Mouse (Mus musculus): Measurements from ENCODE around the gene Ppp1r26. TPM values are rescaled to one million over a fixed set of nuclear protein-coding genes. Genes with fewer than 3 reads are reported as not detected.
"Not testable (repeated sequence)": the region's sequence is repeated elsewhere in the genome, so short reads cannot be mapped to it uniquely, and the experiment has no call there.

The Ppp1r26 gene
- polyA plus RNA-seq, 1 experiment from 2014 or later, result 3.6 TPM

DNA sequence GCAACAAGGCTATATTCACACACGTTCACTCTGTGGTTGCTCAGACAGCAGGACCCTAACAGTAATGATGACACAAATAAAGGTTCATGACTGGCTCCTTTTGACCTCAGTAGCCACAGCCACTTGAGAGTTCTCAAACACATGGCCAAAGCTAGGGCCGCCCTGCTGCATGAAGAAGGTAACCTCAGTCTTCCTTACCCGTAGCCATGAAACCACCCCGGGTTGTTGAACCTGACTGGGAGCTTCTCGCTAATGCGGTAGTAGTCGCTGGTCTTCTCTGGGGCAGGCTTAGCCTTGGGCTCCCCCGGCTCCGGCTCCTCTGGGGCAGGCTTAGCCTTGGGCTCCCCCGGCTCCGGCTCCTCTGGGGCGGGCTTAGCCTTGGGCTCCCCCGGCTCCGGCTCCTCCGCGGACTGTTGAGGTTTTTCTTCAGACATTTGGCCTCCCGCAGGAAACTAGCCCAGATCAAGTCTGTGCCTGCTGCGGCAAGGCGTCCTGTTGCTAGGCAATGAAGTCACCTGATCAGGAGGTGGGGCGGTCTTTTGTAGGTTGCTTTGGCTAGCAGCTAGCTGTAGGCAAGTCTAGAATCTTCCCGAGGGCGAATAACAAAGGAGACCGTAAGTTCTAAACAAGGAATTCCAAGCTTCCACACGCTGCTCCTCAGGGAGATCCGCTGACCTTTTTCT lies 19.4 kb downstream of the Ppp1r26 start, which contains the start of gene 1700007K13Rik:
Gene 1700007K13Rik, minus strand, starts transcription at position 497 of the 683 bp plus-strand sequence.
- Histone ChIP-seq H3K27ac (replicated peaks in 1 of 2; ENCODE audit: control insufficient read depth in 1 of 2, insufficient read depth in 1 of 2, low read depth in 2 of 2, low read length in 2 of 2) (no peak within 1 kb of the TSS), H3K9ac (ENCODE audit: low read length) (peak within 1 kb of the TSS; percentile 48), H3K27me3 (ENCODE audit: control insufficient read depth, insufficient read depth, low read length) (peaks cover 17% of the 10 kb centered on the region), H3K36me3 (ENCODE audit: control insufficient read depth, insufficient read depth, low read length) (peaks cover 21% of the 10 kb centered on the region), H3K4me1 (ENCODE audit: control insufficient read depth in 2 of 2, insufficient read depth in 2 of 2, low read length in 2 of 2) (peaks cover 8 to 13% of the 10 kb centered on the region in 2 experiments), H3K4me3 (ENCODE audit: control insufficient read depth in 1 of 2, insufficient read depth in 1 of 2, low read depth in 1 of 2, low read length in 2 of 2) (peak within 1 kb of the TSS; percentile 13 to 27), H3K9me3 (ENCODE audit: control insufficient read depth, low read length) (no peaks in the 10 kb centered on the region), H3K4me2 (ENCODE audit: low read length) (peak within 1 kb of the TSS; percentile 65)
- WGBS, result 3% methylated on average over 25 of the region's 25 CpGs
- ATAC-seq (ENCODE audit: insufficient number of reproducible peaks, insufficient read depth, low FRiP score, low read depth), result 0 out of 2 replicates have a peak, but pooled peaks have one; percentile 33

DNA sequence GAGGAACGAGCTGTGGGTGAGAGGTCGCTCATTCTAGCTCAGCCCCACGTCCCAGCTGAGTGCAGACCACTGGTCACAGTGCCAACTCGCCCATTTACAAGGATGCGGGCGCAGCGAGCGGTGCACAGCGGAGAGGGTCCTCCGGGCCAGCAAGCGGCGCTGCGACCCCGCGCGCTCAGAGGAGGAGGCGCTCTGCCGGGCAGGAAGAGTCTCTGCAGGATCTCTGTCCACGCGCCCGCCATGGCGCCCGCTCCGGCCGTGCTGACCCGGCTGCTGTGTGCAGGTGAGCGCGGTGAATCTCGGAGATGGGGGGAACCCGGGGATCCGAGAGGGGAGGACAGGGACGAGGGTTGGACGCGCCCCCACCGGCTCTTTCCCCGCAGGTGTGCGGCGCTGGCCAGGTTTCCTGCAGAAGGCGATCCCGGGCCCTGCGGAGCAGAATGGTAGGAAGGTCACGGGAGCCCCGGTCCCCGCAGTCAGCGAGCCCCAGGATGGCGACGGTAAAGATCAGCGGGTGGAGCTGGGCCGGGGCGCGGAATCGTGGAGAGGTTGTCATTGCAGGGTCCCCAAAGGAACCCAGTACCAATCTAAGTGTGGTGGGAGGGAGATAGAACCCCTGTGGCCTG lies 21.4 kb downstream of the Ppp1r26 start, which contains the start of gene Mrps2:
Gene Mrps2, plus strand, starts transcription at position 207 of the 626 bp plus-strand sequence.
- ATAC-seq (ENCODE audit: insufficient number of reproducible peaks, insufficient read depth, low FRiP score, low read depth), result peak; percentile 89
- Histone ChIP-seq H3K36me3 (ENCODE audit: control insufficient read depth, insufficient read depth, low read length) (peaks cover 28% of the 10 kb centered on the region), H3K4me3 (ENCODE audit: control insufficient read depth in 1 of 2, insufficient read depth in 1 of 2, low read depth in 1 of 2, low read length in 2 of 2) (peak within 1 kb of the TSS; percentile 71 to 83), H3K27me3 (ENCODE audit: control insufficient read depth, insufficient read depth, low read length) (peaks cover 17% of the 10 kb centered on the region), H3K4me1 (ENCODE audit: control insufficient read depth in 2 of 2, insufficient read depth in 2 of 2, low read length in 2 of 2) (peaks cover 8 to 13% of the 10 kb centered on the region in 2 experiments), H3K4me2 (ENCODE audit: low read length) (peak within 1 kb of the TSS; percentile 82), H3K27ac (replicated peaks in 1 of 2; ENCODE audit: control insufficient read depth in 1 of 2, insufficient read depth in 1 of 2, low read depth in 2 of 2, low read length in 2 of 2) (peak within 1 kb of the TSS in 1 of 2 experiments; percentile 57; a peak in 2 of 4 replicates), H3K9ac (ENCODE audit: low read length) (peak within 1 kb of the TSS; percentile 89), H3K9me3 (ENCODE audit: control insufficient read depth, low read length) (peaks cover 4% of the 10 kb centered on the region; the same call in 1 of the 2 replicates)
- WGBS, result under 1% methylated on average over 50 of the region's 52 CpGs

DNA sequence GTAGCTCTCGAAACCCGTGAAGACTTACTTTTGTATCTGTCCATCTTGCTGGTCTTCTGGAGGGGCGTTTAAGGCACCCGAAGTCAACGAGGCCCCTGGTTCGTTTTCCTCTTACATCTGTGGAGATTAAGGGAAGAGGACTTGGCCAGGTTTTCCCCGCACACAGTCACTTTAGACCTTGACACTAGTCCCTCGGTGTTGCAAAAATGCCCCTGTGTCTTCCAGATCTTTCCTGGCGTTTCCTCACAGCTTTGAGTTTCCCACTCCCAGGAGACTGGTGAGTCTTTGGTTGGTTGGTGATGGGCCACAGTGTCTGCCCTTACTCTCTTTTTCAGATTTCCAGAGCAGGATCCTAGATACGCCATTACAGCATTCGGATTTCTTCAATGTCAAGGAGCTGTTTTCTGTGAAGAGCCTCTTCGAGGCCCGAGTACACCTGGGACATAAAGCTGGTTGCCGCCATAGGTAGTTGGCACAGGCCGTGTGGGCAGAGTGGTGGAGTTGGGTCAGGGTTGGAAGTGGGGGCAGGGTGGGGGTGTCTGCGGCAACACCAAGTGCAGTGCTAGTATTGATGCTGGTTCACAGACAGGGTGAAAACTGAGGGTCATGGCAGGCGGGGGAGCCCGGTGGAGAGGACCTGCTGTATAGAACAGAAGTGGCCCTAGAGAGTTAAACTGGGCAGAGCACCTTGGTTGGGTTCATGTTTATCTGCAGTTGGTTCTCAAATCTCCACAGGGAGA lies 22.1 kb downstream of the Ppp1r26 start:
- no peak for ATAC-seq (ENCODE audit: insufficient number of reproducible peaks, insufficient read depth, low FRiP score, low read depth)
- peaks cover 17% of the 10 kb centered on the region for H3K27me3 ChIP-seq (ENCODE audit: control insufficient read depth, insufficient read depth, low read length)
- WGBS, result 48% methylated on average over 18 of the region's 18 CpGs
- H3K27ac ChIP-seq (replicated peaks in 1 of 2; ENCODE audit: control insufficient read depth in 1 of 2, insufficient read depth in 1 of 2, low read depth in 2 of 2, low read length in 2 of 2), result no peak overlapping the region
- peaks cover 28% of the 10 kb centered on the region for H3K36me3 ChIP-seq (ENCODE audit: control insufficient read depth, insufficient read depth, low read length)
- peak overlapping the region; percentile 82 for H3K4me2 ChIP-seq (ENCODE audit: low read length)
- H3K9me3 ChIP-seq (ENCODE audit: control insufficient read depth, low read length), result peaks cover 6% of the 10 kb centered on the region; the same call in 1 of the 2 replicates
- peaks cover 8 to 13% of the 10 kb centered on the region in 2 experiments for H3K4me1 ChIP-seq (ENCODE audit: control insufficient read depth in 2 of 2, insufficient read depth in 2 of 2, low read length in 2 of 2)
- peak overlapping the region; percentile 89 for H3K9ac ChIP-seq (ENCODE audit: low read length)
- H3K4me3 ChIP-seq (ENCODE audit: control insufficient read depth in 1 of 2, insufficient read depth in 1 of 2, low read depth in 1 of 2, low read length in 2 of 2), result peak overlapping the region; percentile 71 to 83

DNA sequence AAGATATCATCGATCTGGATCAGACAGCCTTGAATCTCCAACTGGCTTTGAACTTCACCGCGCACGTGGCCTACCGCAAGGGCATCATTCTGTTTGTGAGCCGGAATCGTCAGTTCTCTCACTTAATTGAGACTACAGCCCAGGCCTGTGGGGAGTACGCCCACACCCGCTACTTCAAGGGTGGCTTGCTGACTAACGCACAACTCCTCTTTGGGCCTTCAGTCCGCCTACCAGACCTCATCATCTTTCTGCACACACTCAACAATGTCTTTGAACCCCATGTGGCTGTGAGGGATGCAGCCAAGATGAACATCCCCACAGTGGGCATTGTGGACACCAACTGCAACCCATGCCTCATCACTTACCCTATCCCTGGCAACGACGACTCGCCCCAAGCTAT lies 22.9 kb downstream of the Ppp1r26 start:
- H3K9me3 ChIP-seq (ENCODE audit: control insufficient read depth, low read length), result peaks cover 6% of the 10 kb centered on the region; the same call in 1 of the 2 replicates
- H3K4me2 ChIP-seq (ENCODE audit: low read length), result no peak overlapping the region
- no peak overlapping the region for H3K9ac ChIP-seq (ENCODE audit: low read length)
- no peak for ATAC-seq (ENCODE audit: insufficient number of reproducible peaks, insufficient read depth, low FRiP score, low read depth)
- H3K4me3 ChIP-seq (ENCODE audit: control insufficient read depth in 1 of 2, insufficient read depth in 1 of 2, low read depth in 1 of 2, low read length in 2 of 2), result no peak overlapping the region
- peaks cover 28% of the 10 kb centered on the region for H3K36me3 ChIP-seq (ENCODE audit: control insufficient read depth, insufficient read depth, low read length)
- peaks cover 8 to 13% of the 10 kb centered on the region in 2 experiments for H3K4me1 ChIP-seq (ENCODE audit: control insufficient read depth in 2 of 2, insufficient read depth in 2 of 2, low read length in 2 of 2)
- H3K27ac ChIP-seq (replicated peaks in 1 of 2; ENCODE audit: control insufficient read depth in 1 of 2, insufficient read depth in 1 of 2, low read depth in 2 of 2, low read length in 2 of 2), result no peak overlapping the region
- WGBS, result 96% methylated on average over 14 of the region's 14 CpGs
- H3K27me3 ChIP-seq (ENCODE audit: control insufficient read depth, insufficient read depth, low read length), result peaks cover 14% of the 10 kb centered on the region

DNA sequence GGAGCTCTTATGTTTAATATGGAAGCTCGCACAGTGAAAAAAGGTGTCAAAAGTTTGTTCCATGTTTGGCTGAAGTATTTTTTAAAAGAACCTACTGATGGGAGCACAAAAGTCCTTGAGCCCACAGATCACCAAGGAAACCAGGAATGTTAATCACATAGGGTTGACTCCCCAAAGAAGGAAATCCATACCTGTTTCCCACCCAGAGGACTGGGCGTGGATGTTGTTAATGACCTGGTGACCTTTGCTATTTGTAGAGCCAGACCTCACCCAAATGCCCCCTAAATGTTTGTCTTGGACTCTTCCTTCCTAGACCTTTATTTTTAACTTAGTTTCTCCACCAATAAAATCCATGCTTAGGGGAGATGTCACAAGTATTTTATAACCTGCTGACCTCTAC lies 24.0 kb downstream of the Ppp1r26 start:
- peaks cover 8 to 13% of the 10 kb centered on the region in 2 experiments for H3K4me1 ChIP-seq (ENCODE audit: control insufficient read depth in 2 of 2, insufficient read depth in 2 of 2, low read length in 2 of 2)
- no peak overlapping the region for H3K4me2 ChIP-seq (ENCODE audit: low read length)
- peaks cover 28% of the 10 kb centered on the region for H3K36me3 ChIP-seq (ENCODE audit: control insufficient read depth, insufficient read depth, low read length)
- H3K4me3 ChIP-seq (ENCODE audit: control insufficient read depth in 1 of 2, insufficient read depth in 1 of 2, low read depth in 1 of 2, low read length in 2 of 2), result no peak overlapping the region
- peaks cover 6% of the 10 kb centered on the region; the same call in 1 of the 2 replicates for H3K9me3 ChIP-seq (ENCODE audit: control insufficient read depth, low read length)
- peaks cover 3% of the 10 kb centered on the region for H3K27me3 ChIP-seq (ENCODE audit: control insufficient read depth, insufficient read depth, low read length)
- no peak overlapping the region for H3K9ac ChIP-seq (ENCODE audit: low read length)
- ATAC-seq (ENCODE audit: insufficient number of reproducible peaks, insufficient read depth, low FRiP score, low read depth), result no peak
- WGBS, result 93% methylated on average over 2 of the region's 2 CpGs
- H3K27ac ChIP-seq (replicated peaks in 1 of 2; ENCODE audit: control insufficient read depth in 1 of 2, insufficient read depth in 1 of 2, low read depth in 2 of 2, low read length in 2 of 2), result no peak overlapping the region

DNA sequence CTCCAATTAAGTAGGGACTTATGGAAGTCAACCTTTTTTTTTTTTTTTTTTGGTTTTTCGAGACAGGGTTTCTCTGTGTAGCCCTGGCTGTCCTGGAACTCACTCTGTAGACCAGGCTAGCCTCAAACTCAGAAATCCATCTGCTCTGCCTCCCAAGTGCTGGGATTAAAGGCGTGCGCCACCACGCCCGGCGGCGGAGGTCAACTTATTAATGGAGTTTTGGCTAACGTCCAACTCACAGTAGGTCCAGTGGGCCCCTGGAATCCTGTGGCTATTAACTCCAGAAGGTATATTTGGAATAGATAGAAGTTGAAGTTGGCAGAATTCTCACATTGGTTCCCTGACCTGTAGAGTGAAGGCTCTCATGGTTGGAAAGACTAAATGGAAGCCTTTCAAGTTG lies 25.4 kb downstream of the Ppp1r26 start:
- not testable (repeated sequence) for H3K27me3 ChIP-seq (ENCODE audit: control insufficient read depth, insufficient read depth, low read length); H3K27ac ChIP-seq (replicated peaks in 1 of 2; ENCODE audit: control insufficient read depth in 1 of 2, insufficient read depth in 1 of 2, low read depth in 2 of 2, low read length in 2 of 2); ATAC-seq (ENCODE audit: insufficient number of reproducible peaks, insufficient read depth, low FRiP score, low read depth); H3K4me1 ChIP-seq (ENCODE audit: control insufficient read depth in 2 of 2, insufficient read depth in 2 of 2, low read length in 2 of 2); H3K9ac ChIP-seq (ENCODE audit: low read length); H3K4me3 ChIP-seq (ENCODE audit: control insufficient read depth in 1 of 2, insufficient read depth in 1 of 2, low read depth in 1 of 2, low read length in 2 of 2); H3K9me3 ChIP-seq (ENCODE audit: control insufficient read depth, low read length); H3K4me2 ChIP-seq (ENCODE audit: low read length)
- 92% methylated on average over 7 of the region's 8 CpGs for WGBS
- peaks cover 28% of the 10 kb centered on the region for H3K36me3 ChIP-seq (ENCODE audit: control insufficient read depth, insufficient read depth, low read length)

DNA sequence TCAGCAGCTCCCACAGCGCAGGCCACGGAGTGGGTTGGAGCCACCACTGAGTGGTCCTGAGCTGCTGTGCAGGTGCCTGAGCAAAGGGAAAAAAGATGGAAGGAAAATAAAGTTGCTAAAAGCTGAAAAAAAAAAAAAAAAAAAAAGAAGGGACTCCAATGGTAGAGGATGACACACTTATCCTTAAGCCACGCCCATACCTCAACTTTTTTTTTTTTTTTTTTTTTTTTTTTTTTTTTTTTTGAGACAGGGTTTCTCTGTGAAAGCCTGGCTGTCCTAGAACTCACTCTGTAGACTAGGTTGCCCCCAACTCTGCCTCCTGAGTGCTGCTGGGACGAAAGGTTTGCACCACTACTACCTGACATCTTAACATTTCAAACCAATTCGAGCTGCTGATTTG lies 31.4 kb downstream of the Ppp1r26 start:
- not testable (repeated sequence) for H3K9ac ChIP-seq (ENCODE audit: low read length); H3K4me3 ChIP-seq (ENCODE audit: control insufficient read depth in 1 of 2, insufficient read depth in 1 of 2, low read depth in 1 of 2, low read length in 2 of 2); H3K27ac ChIP-seq (replicated peaks in 1 of 2; ENCODE audit: control insufficient read depth in 1 of 2, insufficient read depth in 1 of 2, low read depth in 2 of 2, low read length in 2 of 2); H3K36me3 ChIP-seq (ENCODE audit: control insufficient read depth, insufficient read depth, low read length); H3K27me3 ChIP-seq (ENCODE audit: control insufficient read depth, insufficient read depth, low read length); ATAC-seq (ENCODE audit: insufficient number of reproducible peaks, insufficient read depth, low FRiP score, low read depth); H3K4me1 ChIP-seq (ENCODE audit: control insufficient read depth in 2 of 2, insufficient read depth in 2 of 2, low read length in 2 of 2); H3K9me3 ChIP-seq (ENCODE audit: control insufficient read depth, low read length); H3K4me2 ChIP-seq (ENCODE audit: low read length)
- 86% methylated on average over 5 of the region's 5 CpGs for WGBS

Data from heart, embryonic 14.5 days (tissue).